Mouse (Mus musculus) MEL (cell line): ENCODE data around the gene P4ha2. TPM values are rescaled to one million over a fixed set of nuclear protein-coding genes. Genes with fewer than 3 reads are reported as not detected.

Experiments used
- DNase-seq: peaks from one replicate; pipeline ENCODE4 v3.0.0; 2011; ENCODE audit warnings: low read depth, low spot score
- H3K27ac ChIP-seq: 2 replicates; pipeline ENCODE4 v1.5.1; 2012; ENCODE audit warnings: low read depth, mild to moderate bottlenecking, control low read depth, low read length, moderate library complexity; ENCODE audit not compliant: control insufficient read depth
- H3K27me3 ChIP-seq, 2 experiments: fragments of 150-350 bp in 1 of 2; sonication (generic) in 1 of 2; 2 replicates each; pipeline ENCODE4 v1.6.1; 2012; ENCODE audit warnings: low read length in 2 of 2, mild to moderate bottlenecking in 2 of 2, improper control_type of control experiment in 1 of 2, moderate library complexity in 1 of 2; ENCODE audit not compliant: insufficient read depth in 2 of 2, control insufficient read depth in 1 of 2
- H3K36me3 ChIP-seq, 2 experiments: 2 replicates each; pipeline ENCODE4 v1.6.1; 2012 to 2014; ENCODE audit warnings: low read length in 2 of 2, improper control_type of control experiment in 1 of 2, inconsistent platforms in 1 of 2, mild to moderate bottlenecking in 1 of 2; ENCODE audit not compliant: insufficient read depth in 2 of 2, control insufficient read depth in 1 of 2
- H3K4me1 ChIP-seq, 2 experiments: fragments of 150-350 bp in 1 of 2; sonication (generic) in 1 of 2; 2 replicates each; pipeline ENCODE4 v1.6.1; 2012; ENCODE audit warnings: low read length in 2 of 2, improper control_type of control experiment in 1 of 2, mild to moderate bottlenecking in 1 of 2; ENCODE audit not compliant: insufficient read depth in 2 of 2, control insufficient read depth in 1 of 2
- H3K4me3 ChIP-seq, 2 experiments: fragments of 150-350 bp in 1 of 2; sonication (generic) in 1 of 2; 2 replicates each; pipeline ENCODE4 v1.5.1; 2012; ENCODE audit warnings: low read depth in 2 of 2, low read length in 2 of 2, mild to moderate bottlenecking in 2 of 2, moderate library complexity in 2 of 2, control low read depth in 1 of 2, improper control_type of control experiment in 1 of 2; ENCODE audit not compliant: control insufficient read depth in 1 of 2, insufficient read depth in 1 of 2
- H3K79me2 ChIP-seq: 2 replicates; pipeline ENCODE4 v1.6.1; 2012; ENCODE audit warnings: mild to moderate bottlenecking, low read length, moderate library complexity; ENCODE audit not compliant: control insufficient read depth, poor library complexity, insufficient read depth
- H3K9ac ChIP-seq: 2 replicates; pipeline ENCODE4 v1.6.1; 2012; ENCODE audit warnings: low read depth, mild to moderate bottlenecking, control low read depth, low read length, moderate library complexity; ENCODE audit not compliant: control insufficient read depth, poor library complexity, severe bottlenecking
- H3K9me3 ChIP-seq: fragments of 150-350 bp; sonication (generic); replicated peaks from 2 replicates; pipeline ENCODE4 v1.6.1; 2012; ENCODE audit warnings: mild to moderate bottlenecking, low read length, improper control_type of control experiment, moderate library complexity; ENCODE audit not compliant: insufficient read depth
- BHLHE40 ChIP-seq: IDR thresholded peaks from 2 replicates; pipeline ENCODE4 v1.6.1; 2012; ENCODE audit warnings: low read depth, mild to moderate bottlenecking, inconsistent platforms, low read length, improper control_type of control experiment, borderline replicate concordance
- CHD2 ChIP-seq: IDR thresholded peaks from 2 replicates; pipeline ENCODE4 v1.6.1; 2011; ENCODE audit warnings: low read length, improper control_type of control experiment
- E2F4 ChIP-seq: IDR thresholded peaks from 2 replicates; pipeline ENCODE4 v1.6.1; 2011; ENCODE audit warnings: low read depth, low read length, improper control_type of control experiment, borderline replicate concordance
- ETS1 ChIP-seq: IDR thresholded peaks from 2 replicates; pipeline ENCODE4 v1.6.1; 2012; ENCODE audit warnings: low read depth, mild to moderate bottlenecking, inconsistent platforms, low read length, improper control_type of control experiment, moderate library complexity
- GABPA ChIP-seq: IDR thresholded peaks from 2 replicates; pipeline ENCODE4 v1.6.1; 2012; ENCODE audit warnings: low read depth, mild to moderate bottlenecking, inconsistent platforms, low read length, improper control_type of control experiment, moderate library complexity
- GATA1 ChIP-seq: IDR thresholded peaks from 2 replicates; pipeline ENCODE4 v1.6.1; 2011; ENCODE audit warnings: low read depth, low read length, improper control_type of control experiment
- JUND ChIP-seq: IDR thresholded peaks from 2 replicates; pipeline ENCODE4 v1.6.1; 2011; ENCODE audit warnings: low read depth, mild to moderate bottlenecking, improper control_type of control experiment, low read length
- MAFK ChIP-seq: IDR thresholded peaks from 2 replicates; pipeline ENCODE4 v1.6.1; 2011; ENCODE audit warnings: low read depth, mild to moderate bottlenecking, low read length, improper control_type of control experiment, borderline replicate concordance
- MEF2A ChIP-seq: IDR thresholded peaks from 2 replicates; pipeline ENCODE4 v1.6.1; 2014; ENCODE audit warnings: low read depth, mild to moderate bottlenecking, inconsistent platforms, low read length, improper control_type of control experiment; ENCODE audit not compliant: poor library complexity, insufficient replicate concordance, severe bottlenecking; ENCODE audit errors: extremely low read depth
- MXI1 ChIP-seq: IDR thresholded peaks from 2 replicates; pipeline ENCODE4 v1.6.1; 2011; ENCODE audit warnings: mild to moderate bottlenecking, low read depth, low read length, improper control_type of control experiment
- MYC ChIP-seq: IDR thresholded peaks from 2 replicates; pipeline ENCODE4 v1.6.1; 2011; ENCODE audit warnings: low read depth, mild to moderate bottlenecking, low read length, improper control_type of control experiment, moderate library complexity
- RAD21 ChIP-seq: IDR thresholded peaks from 2 replicates; pipeline ENCODE4 v1.6.1; 2011; ENCODE audit warnings: mild to moderate bottlenecking, low read depth, low read length, improper control_type of control experiment
- RCOR1 ChIP-seq: IDR thresholded peaks from 2 replicates; pipeline ENCODE4 v1.6.1; 2012; ENCODE audit warnings: low read depth, mild to moderate bottlenecking, inconsistent platforms, low read length, improper control_type of control experiment
- SMC3 ChIP-seq: IDR thresholded peaks from 2 replicates; pipeline ENCODE4 v1.6.1; 2011; ENCODE audit warnings: low read depth, low read length, improper control_type of control experiment
- TBP ChIP-seq: IDR thresholded peaks from 2 replicates; pipeline ENCODE4 v1.8.0; 2011; ENCODE audit warnings: low read depth, low read length, improper control_type of control experiment
- TCF12 ChIP-seq: IDR thresholded peaks from 2 replicates; pipeline ENCODE4 v1.6.1; 2014; ENCODE audit warnings: low read depth, mild to moderate bottlenecking, inconsistent platforms, low read length, improper control_type of control experiment, moderate library complexity
- UBTF ChIP-seq: IDR thresholded peaks from 2 replicates; pipeline ENCODE4 v1.6.1; 2012; ENCODE audit warnings: low read depth, mild to moderate bottlenecking, inconsistent platforms, low read length, improper control_type of control experiment, moderate library complexity, borderline replicate concordance; ENCODE audit not compliant: insufficient read depth
- ZNF384 ChIP-seq: IDR thresholded peaks from 2 replicates; pipeline ENCODE4 v1.6.1; 2012; ENCODE audit warnings: low read depth, mild to moderate bottlenecking, inconsistent platforms, low read length, improper control_type of control experiment
- polyA plus RNA-seq, 2 experiments: library from polyadenylated mRNA; stranded (reverse) in 1 of 2; unstranded in 1 of 2; fragments of >175 nt in 1 of 2; fragments of >200 nt in 1 of 2; gene quantifications; 2 replicates each; pipeline versions ENCODE4 v1.2.1 to v1.2.4; 2012; ENCODE audit warnings: low replicate concordance in 2 of 2, low read depth in 1 of 2; ENCODE audit not compliant: insufficient read length in 2 of 2, insufficient read depth in 1 of 2, missing spikeins in 1 of 2
- total RNA-seq: library from RNA; depleted of rRNA; stranded (reverse); fragments of 300-350 nt; gene quantifications from 2 replicates; pipeline ENCODE4 v1.2.3, GENCODE M21; 2012

P4ha2 gene
- total and polyA plus RNA-seq, 3 experiments, result 18.6 to 57.8 TPM; not detected in 1

GRCm38 (mm10) chr11:54076101-54076500 lies 23.8 kb upstream of the P4ha2 start:
- Histone ChIP-seq H3K9ac (no peak overlapping the region), H3K27me3 (peaks cover 35 to 40% of the 10 kb centered on the region in 2 experiments), H3K9me3 (no peaks in the 10 kb centered on the region), H3K4me3 (no peak overlapping the region), H3K79me2 (no peaks in the 10 kb centered on the region), H3K27ac (no peak overlapping the region)
- no peak for DNase-seq
- no peak for TF ChIP-seq TCF12
- TF ChIP-seq E2F4, result no peak
- TF ChIP-seq ZNF384, result no peak
- no peak for TF ChIP-seq RCOR1
- no peak for TF ChIP-seq JUND
- no peak for TF ChIP-seq RAD21
- TF ChIP-seq BHLHE40, result no peak
- no peak for TF ChIP-seq GABPA
- TF ChIP-seq MAFK, result no peak
- no peak for TF ChIP-seq MXI1
- no peak for TF ChIP-seq TBP
- TF ChIP-seq MYC, result no peak
- TF ChIP-seq CHD2, result no peak
- TF ChIP-seq SMC3, result no peak
- TF ChIP-seq, all 39 proteins: peak for 0
- Histone ChIP-seq H3K36me3 (no peaks in the 10 kb centered on the region), H3K4me1 (no peaks in the 10 kb centered on the region)

- Histone ChIP-seq H3K27ac (no peak overlapping the region), H3K4me3 (no peak overlapping the region), H3K36me3 (peaks cover 0 to 6% of the 10 kb centered on the region in 2 experiments; a peak in 2 of 4 replicates), H3K79me2 (no peaks in the 10 kb centered on the region), H3K9me3 (no peaks in the 10 kb centered on the region), H3K4me1 (peaks cover 9% of the 10 kb centered on the region in 2 experiments), H3K27me3 (peaks cover 11 to 15% of the 10 kb centered on the region in 2 experiments), H3K9ac (no peak overlapping the region)
- no peak for DNase-seq
- TF ChIP-seq MEF2A (no peak), MXI1 (no peak), GABPA (no peak), E2F4 (no peak), ETS1 (no peak), MYC (no peak), GATA1 (no peak), TBP (no peak), SMC3 (no peak), RAD21 (no peak), UBTF (no peak), MAFK (no peak)
These were observed 19.5 kb upstream of the P4ha2 start for GRCm38 (mm10) chr11:54080435-54080834.
